Mouse (Mus musculus): Measurements from ENCODE around the gene Adgrd1. TPM values are rescaled to one million over a fixed set of nuclear protein-coding genes. Genes with fewer than 3 reads are reported as not detected.

The Adgrd1 gene
- polyA plus RNA-seq, 1 experiment from 2014 or later, result 2.1 TPM

GRCm38 (mm10) chr5:129249080-129249479 lies 152.5 kb downstream of the Adgrd1 start:
- WGBS, result 61% methylated on average over 8 of the region's 8 CpGs
- no peak for ATAC-seq (ENCODE audit: insufficient number of reproducible peaks, insufficient read depth, low FRiP score, low read depth)

More at GRCm38 (mm10) chr5:129249080-129249479, 152.5 kb downstream of the Adgrd1 start:
- H3K27ac ChIP-seq (ENCODE audit: low read length), result no peak overlapping the region
- no peak overlapping the region for H3K4me2 ChIP-seq (replicated peaks; ENCODE audit: low read depth, low read length)
- no peak overlapping the region for H3K9ac ChIP-seq (replicated peaks; ENCODE audit: low read depth, low read length)
- H3K4me1 ChIP-seq (ENCODE audit: control insufficient read depth, insufficient read depth, low read length), result no peaks in the 10 kb centered on the region
- no peaks in the 10 kb centered on the region for H3K36me3 ChIP-seq (ENCODE audit: control insufficient read depth, insufficient read depth, low read length)
- no peaks in the 10 kb centered on the region for H3K9me3 ChIP-seq (ENCODE audit: control insufficient read depth, low read depth, low read length)
- no peaks in the 10 kb centered on the region for H3K27me3 ChIP-seq (ENCODE audit: control insufficient read depth, insufficient read depth, low read length)
- H3K4me3 ChIP-seq (ENCODE audit: low read depth, low read length), result no peak overlapping the region

Other genes with a start within 250 kb of the Adgrd1 start
- 0.31 and 0.49 TPM in 2 replicates for gene Rimbp2, start 143.3 kb upstream of the Adgrd1 start, polyA plus RNA-seq (2014; fragmentation: Nextera tagmentation; extraction: Ambion mirVana)
- gene Stx2, start 88.2 kb upstream of the Adgrd1 start, polyA plus RNA-seq (2014; fragmentation: Nextera tagmentation; extraction: Ambion mirVana), result 29.6 and 30.8 TPM in 2 replicates
- gene Ran, start 76.7 kb upstream of the Adgrd1 start, polyA plus RNA-seq (2014; fragmentation: Nextera tagmentation; extraction: Ambion mirVana), result 560 and 564 TPM in 2 replicates